Mouse (Mus musculus) testis, adult 2 months (tissue): ENCODE measurements around the gene AC109138.7.

Experiments used
- CTCF ChIP-seq: fragments of 200-500 bp; IDR thresholded peaks from 2 replicates; pipeline ENCODE4 v1.5.1; 2012; ENCODE audit warnings: low read depth, mild to moderate bottlenecking, inconsistent platforms, low read length, moderate library complexity; ENCODE audit not compliant: control insufficient read depth, insufficient read depth, insufficient replicate concordance
- POLR2A ChIP-seq: fragments of 200-500 bp; IDR thresholded peaks from 2 replicates; pipeline ENCODE4 v1.6.1; 2012; ENCODE audit warnings: low read depth, mild to moderate bottlenecking, inconsistent platforms, low read length, moderate library complexity; ENCODE audit not compliant: control insufficient read depth

DNA sequence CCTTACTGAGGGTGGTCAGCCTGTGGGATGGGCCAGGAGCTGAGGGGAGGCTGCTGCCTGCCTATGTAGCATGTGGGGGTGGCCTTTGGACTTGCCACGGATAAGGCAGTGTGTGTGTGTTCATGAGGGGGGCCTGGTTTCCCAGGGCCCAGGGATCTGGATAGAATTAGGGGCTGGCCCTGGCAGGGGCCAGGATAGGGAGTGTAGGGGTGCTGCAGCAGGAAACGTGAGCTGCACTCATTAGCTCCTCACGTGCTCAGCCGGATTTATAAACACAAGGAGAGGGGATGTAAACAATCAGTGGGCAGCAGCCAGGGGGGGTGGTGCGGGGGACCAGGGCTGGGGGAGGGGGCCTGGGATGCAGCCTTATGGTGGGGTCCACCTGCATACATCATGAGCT, 3.0 kb downstream of the AC109138.7 start:
- TF ChIP-seq CTCF (no peak), POLR2A (no peak)
